Mouse (Mus musculus) testis, adult 2 months (tissue): ENCODE results near the gene H2-Q6.
"Not testable (repeated sequence)": the region's sequence is repeated elsewhere in the genome, so short reads cannot be mapped to it uniquely, and the experiment has no call there.

ENCODE experiments used
- CTCF ChIP-seq: fragments of 200-500 bp; IDR thresholded peaks from 2 replicates; pipeline ENCODE4 v1.5.1; 2012; ENCODE audit warnings: low read depth, mild to moderate bottlenecking, inconsistent platforms, low read length, moderate library complexity; ENCODE audit not compliant: control insufficient read depth, insufficient read depth, insufficient replicate concordance
- POLR2A ChIP-seq: fragments of 200-500 bp; IDR thresholded peaks from 2 replicates; pipeline ENCODE4 v1.6.1; 2012; ENCODE audit warnings: low read depth, mild to moderate bottlenecking, inconsistent platforms, low read length, moderate library complexity; ENCODE audit not compliant: control insufficient read depth

DNA sequence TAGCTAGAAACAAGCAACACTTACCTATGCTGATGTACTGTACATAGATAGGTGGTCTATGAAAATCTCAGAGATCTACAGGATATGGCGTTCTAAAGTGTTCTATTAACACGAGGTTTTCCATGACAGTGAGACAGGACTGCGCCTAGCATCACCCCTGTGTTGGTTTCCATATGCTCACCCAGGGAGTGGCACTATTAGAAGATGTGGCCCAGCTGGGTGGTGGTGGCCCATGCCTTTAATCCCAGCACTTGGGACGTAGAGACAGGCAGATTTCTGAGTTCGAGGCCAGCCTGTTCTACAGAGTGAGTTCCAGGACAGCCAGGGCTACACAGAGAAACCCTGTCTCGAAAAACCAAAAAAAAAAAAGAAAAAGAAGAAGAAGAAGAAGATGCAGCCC is 6.0 kb downstream of the H2-Q6 start:
- not testable (repeated sequence) for TF ChIP-seq CTCF, POLR2A
